Mouse (Mus musculus) kidney, adult 2 months (tissue): ENCODE data around the gene 4931428L18Rik.

Source experiments
- CTCF ChIP-seq: fragments of 200-500 bp; conservative IDR thresholded peaks from 2 replicates; pipeline ENCODE4 v1.5.1; 2011; ENCODE audit warnings: low read depth, mild to moderate bottlenecking, control low read depth, low read length, moderate library complexity, mixed read lengths; ENCODE audit not compliant: insufficient read depth, insufficient read length
- POLR2A ChIP-seq: fragments of 200-500 bp; IDR thresholded peaks from one replicate; pipeline ENCODE4 v1.6.1; 2011; ENCODE audit warnings: low read depth, low read length, control low read depth

GRCm38 (mm10) chr1:31152799-31153426 is 69.6 kb downstream of the 4931428L18Rik start:
- peak; percentile 72 for TF ChIP-seq CTCF
- no peak for TF ChIP-seq POLR2A
